Mouse (Mus musculus) embryonic facial prominence, embryonic 11.5 days (tissue): ENCODE measurements at regions not wholly inside any gene's neighbourhood (a gene's known extent, or its start where the extent isn't known, plus 50 kb on each side); places are given as distances from the start of the nearest gene placed in this dataset.

Experiments used
- ATAC-seq: fragments of 200-750 bp; cut with Nextera tagmentation; replicated peaks from 2 replicates; pipeline ENCODE4 v1.8.0; 2017; ENCODE audit warnings: low read depth; ENCODE audit not compliant: insufficient number of reproducible peaks, low FRiP score, low TSS enrichment
- DNase-seq: peaks from one replicate; pipeline ENCODE4 v3.0.0-alpha.2; 2015; ENCODE audit warnings: low spot score
- H3K27ac ChIP-seq: fragments of 300-500 bp; sonication (generic); replicated peaks from 2 replicates; pipeline ENCODE4 v1.5.1; 2014; ENCODE audit warnings: mild to moderate bottlenecking, low read depth, low read length, control low read depth
- H3K27me3 ChIP-seq: fragments of 300-500 bp; sonication (generic); 2 replicates; pipeline ENCODE4 v1.6.1; 2014; ENCODE audit warnings: mild to moderate bottlenecking, low read length, moderate library complexity, mixed read lengths; ENCODE audit not compliant: control insufficient read depth, insufficient read depth
- H3K36me3 ChIP-seq: fragments of 300-500 bp; sonication (generic); replicated peaks from 2 replicates; pipeline ENCODE4 v1.6.1; 2014; ENCODE audit warnings: low read depth, mild to moderate bottlenecking, low read length, moderate library complexity, mixed read lengths; ENCODE audit not compliant: control insufficient read depth, insufficient read depth
- H3K4me1 ChIP-seq: fragments of 300-500 bp; sonication (generic); 2 replicates; pipeline ENCODE4 v1.6.1; 2014; ENCODE audit warnings: low read length, mixed read lengths; ENCODE audit not compliant: control insufficient read depth, insufficient read depth
- H3K4me2 ChIP-seq: fragments of 300-500 bp; sonication (generic); 2 replicates; pipeline ENCODE4 v1.6.1; 2014; ENCODE audit warnings: low read depth, mild to moderate bottlenecking, control low read depth, low read length, moderate library complexity
- H3K4me3 ChIP-seq: fragments of 300-500 bp; sonication (generic); 2 replicates; pipeline ENCODE4 v1.5.1; 2014; ENCODE audit warnings: low read depth, low read length, control low read depth
- H3K9ac ChIP-seq: fragments of 300-500 bp; sonication (generic); replicated peaks from 2 replicates; pipeline ENCODE4 v1.6.1; 2014; ENCODE audit warnings: mild to moderate bottlenecking, control low read depth, low read length
- H3K9me3 ChIP-seq: fragments of 300-500 bp; sonication (generic); replicated peaks from 2 replicates; pipeline ENCODE4 v1.6.1; 2016; ENCODE audit warnings: mild to moderate bottlenecking, low read length, inconsistent platforms, mixed read lengths; ENCODE audit not compliant: control insufficient read depth
- WGBS: fragments of 180-500 bp; shearing (Covaris S2); extraction: QIAGEN DNeasy Blood & Tissue Kit; methylation state at CpG from one replicate; pipeline ENCODE4 v1.1.7; 2014; 5-methylcytosine and 5-hydroxymethylcytosine counted together

GRCm38 (mm10) chr2:92788875-92789274 is 126.0 kb upstream of the Syt13 start:
- H3K9ac ChIP-seq = no peak overlapping the region
- H3K27ac ChIP-seq = no peak overlapping the region
- H3K4me2 ChIP-seq = no peak overlapping the region
- no peak for ATAC-seq
- no peaks in the 10 kb centered on the region for H3K27me3 ChIP-seq
- WGBS = 81% methylated on average over 5 of the region's 5 CpGs
- H3K4me1 ChIP-seq = no peaks in the 10 kb centered on the region
- no peak for DNase-seq
- H3K36me3 ChIP-seq = no peaks in the 10 kb centered on the region
- no peaks in the 10 kb centered on the region for H3K9me3 ChIP-seq
- no peak overlapping the region for H3K4me3 ChIP-seq

GRCm38 (mm10) chr2:92790374-92790773 is 124.5 kb upstream of the Syt13 start:
- 84% methylated on average over 2 of the region's 2 CpGs for WGBS
- Histone ChIP-seq H3K27me3 (no peaks in the 10 kb centered on the region), H3K4me1 (no peaks in the 10 kb centered on the region), H3K36me3 (no peaks in the 10 kb centered on the region), H3K4me3 (no peak overlapping the region), H3K9me3 (no peaks in the 10 kb centered on the region), H3K27ac (no peak overlapping the region), H3K9ac (no peak overlapping the region), H3K4me2 (no peak overlapping the region)
- DNase-seq (no peak), ATAC-seq (no peak)

- Histone ChIP-seq H3K4me1 (no peaks in the 10 kb centered on the region), H3K27ac (no peak overlapping the region), H3K27me3 (no peaks in the 10 kb centered on the region), H3K4me3 (no peak overlapping the region), H3K36me3 (no peaks in the 10 kb centered on the region), H3K9me3 (no peaks in the 10 kb centered on the region), H3K4me2 (no peak overlapping the region), H3K9ac (no peak overlapping the region)
- ATAC-seq (no peak), DNase-seq (no peak)
- 90% methylated on average over 4 of the region's 4 CpGs for WGBS
These were observed 115.1 kb upstream of the Syt13 start for GRCm38 (mm10) chr2:92799770-92800169.

DNA sequence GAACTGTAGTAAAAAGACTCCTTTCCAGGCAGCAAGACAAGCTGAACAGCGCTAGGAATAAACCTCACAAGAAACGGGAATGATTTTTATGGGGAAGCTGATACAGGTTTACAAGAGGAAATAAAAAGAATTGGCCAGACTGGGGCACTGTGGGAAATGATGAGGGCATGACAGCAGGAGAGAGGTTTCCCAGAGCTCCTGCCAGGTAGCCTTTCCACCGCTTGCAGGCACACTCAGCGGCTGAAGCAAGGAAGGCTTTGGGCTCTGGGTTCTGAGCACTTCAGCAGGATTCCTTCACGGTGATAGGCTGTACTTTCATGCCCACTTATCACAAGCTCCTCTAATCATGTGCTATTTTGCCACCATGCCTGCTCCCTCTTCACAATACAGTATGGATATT is 114.2 kb upstream of the Syt13 start:
- 75% methylated on average over 5 of the region's 5 CpGs for WGBS
- Histone ChIP-seq H3K36me3 (no peaks in the 10 kb centered on the region), H3K4me2 (no peak overlapping the region)

DNA sequence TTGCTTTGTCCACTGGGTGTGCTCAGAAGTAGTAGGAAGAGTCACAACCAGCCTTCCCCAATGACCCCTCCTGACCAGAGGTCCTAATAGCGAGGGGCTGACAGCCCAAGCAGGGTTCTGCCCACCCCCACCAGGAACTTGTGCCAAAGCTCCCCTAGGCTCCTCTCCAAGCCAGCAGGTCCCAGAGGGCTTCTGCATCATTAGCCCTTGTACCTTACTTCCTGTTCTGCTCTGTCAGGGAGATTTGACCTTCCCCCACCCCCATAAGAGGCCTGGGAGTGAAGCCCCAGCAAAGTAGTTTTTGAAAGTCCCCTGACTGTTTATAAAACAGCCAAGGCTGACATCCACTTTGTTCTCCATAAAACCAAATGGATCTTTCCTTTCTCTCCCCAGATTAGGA is 110.0 kb upstream of the Syt13 start:
- ATAC-seq (no peak), DNase-seq (no peak)
- no peak overlapping the region for H3K4me3 ChIP-seq
- H3K27me3 ChIP-seq = no peaks in the 10 kb centered on the region
- no peak overlapping the region for H3K4me2 ChIP-seq
- no peak overlapping the region for H3K27ac ChIP-seq
- H3K9me3 ChIP-seq = no peaks in the 10 kb centered on the region
- no peaks in the 10 kb centered on the region for H3K36me3 ChIP-seq
- peaks cover 5% of the 10 kb centered on the region; the same call in 1 of the 2 replicates for H3K4me1 ChIP-seq
- H3K9ac ChIP-seq = no peak overlapping the region
- WGBS = 43% methylated on average over 1 of the region's 1 CpGs

More for the DNA sequence above, 114.2 kb upstream of the Syt13 start:
- Histone ChIP-seq H3K27ac (no peak overlapping the region), H3K4me1 (no peaks in the 10 kb centered on the region), H3K9ac (no peak overlapping the region), H3K27me3 (no peaks in the 10 kb centered on the region), H3K4me3 (no peak overlapping the region), H3K9me3 (no peaks in the 10 kb centered on the region)
- DNase-seq = no peak
- no peak for ATAC-seq

DNA sequence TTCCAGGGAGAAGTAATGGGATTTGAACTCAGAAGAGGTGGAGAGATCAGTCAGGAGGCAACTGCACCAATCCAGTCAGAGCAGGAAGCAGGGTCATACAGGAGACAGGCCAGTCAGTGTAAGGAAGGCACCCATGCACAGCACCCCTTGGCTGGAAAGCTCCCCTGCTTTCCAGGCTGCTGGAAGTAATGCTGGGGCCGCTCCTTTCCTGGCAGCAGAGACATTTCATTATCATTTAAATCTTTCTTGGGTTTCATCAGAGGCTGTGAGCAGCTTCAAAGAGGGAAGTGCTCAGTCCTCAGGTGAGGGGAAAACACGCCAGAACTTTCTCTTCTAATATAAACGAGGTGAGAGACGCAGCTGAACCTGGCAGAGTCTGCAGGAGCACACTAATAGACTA is 109.1 kb upstream of the Syt13 start:
- H3K4me3 ChIP-seq = no peak overlapping the region
- H3K27ac ChIP-seq = no peak overlapping the region
- ATAC-seq = no peak
- no peak overlapping the region for H3K4me2 ChIP-seq
- no peaks in the 10 kb centered on the region for H3K36me3 ChIP-seq
- H3K4me1 ChIP-seq = peaks cover 5% of the 10 kb centered on the region; the same call in 1 of the 2 replicates
- H3K9ac ChIP-seq = no peak overlapping the region
- no peaks in the 10 kb centered on the region for H3K9me3 ChIP-seq
- H3K27me3 ChIP-seq = no peaks in the 10 kb centered on the region
- 27% methylated on average over 4 of the region's 4 CpGs for WGBS
- no peak for DNase-seq

DNA sequence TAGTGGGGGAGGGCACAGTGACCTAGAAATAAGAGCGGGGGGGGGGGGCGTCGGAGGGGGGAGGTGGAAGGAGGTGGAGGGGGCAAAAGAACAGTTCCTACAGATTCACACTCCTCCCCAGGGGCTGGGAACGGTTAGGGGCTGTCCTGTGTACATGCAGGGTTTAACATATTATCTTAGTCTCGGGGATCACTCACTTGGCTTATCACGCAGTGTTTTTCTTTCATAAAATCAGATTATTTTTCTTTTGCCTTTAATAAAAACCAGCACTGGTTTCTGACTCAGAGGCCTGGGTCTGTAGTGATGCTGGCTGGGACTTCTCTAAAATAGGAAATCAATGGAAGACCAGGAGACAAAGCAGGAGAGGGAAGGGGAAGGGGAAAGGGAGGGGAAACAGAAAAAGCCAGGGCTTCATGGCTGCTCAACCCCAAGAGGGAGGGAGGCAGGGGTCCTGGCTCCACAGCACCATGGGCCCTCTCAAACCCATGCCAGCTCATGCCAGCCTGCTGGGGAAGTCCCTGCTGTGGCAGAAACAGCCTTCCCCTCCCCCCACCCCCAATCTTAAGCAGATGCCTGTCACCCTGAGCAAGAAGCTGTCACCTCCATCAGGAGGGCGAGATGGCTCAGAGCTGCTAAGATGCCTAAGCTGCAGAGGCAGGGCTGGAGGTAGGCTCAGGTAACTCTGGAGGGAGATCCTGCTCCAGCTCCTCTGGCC is 108.3 kb upstream of the Syt13 start:
- H3K4me2 ChIP-seq = no peak overlapping the region
- peaks cover 5% of the 10 kb centered on the region; the same call in 1 of the 2 replicates for H3K4me1 ChIP-seq
- peak overlapping the region; percentile 78 for H3K27ac ChIP-seq
- 0 out of 2 replicates have a peak, but pooled peaks have one; percentile 32 for ATAC-seq
- H3K9ac ChIP-seq = no peak overlapping the region
- WGBS = 9% methylated on average over 5 of the region's 7 CpGs
- no peaks in the 10 kb centered on the region for H3K9me3 ChIP-seq
- DNase-seq = peak; percentile 44
- H3K27me3 ChIP-seq = no peaks in the 10 kb centered on the region
- H3K36me3 ChIP-seq = no peaks in the 10 kb centered on the region
- no peak overlapping the region for H3K4me3 ChIP-seq

- H3K27me3 ChIP-seq = no peaks in the 10 kb centered on the region
- H3K27ac ChIP-seq = no peak overlapping the region
- no peaks in the 10 kb centered on the region for H3K36me3 ChIP-seq
- no peak overlapping the region for H3K4me3 ChIP-seq
- 0 out of 2 replicates have a peak overlapping the region, but pooled peaks have one; percentile 22 for H3K9ac ChIP-seq
- DNase-seq = peak; percentile 48
- H3K4me1 ChIP-seq = peaks cover 5% of the 10 kb centered on the region; the same call in 1 of the 2 replicates
- H3K4me2 ChIP-seq = no peak overlapping the region
- ATAC-seq = no peak
- no peaks in the 10 kb centered on the region for H3K9me3 ChIP-seq
- WGBS = 5% methylated on average over 8 of the region's 8 CpGs
These were observed 107.5 kb upstream of the Syt13 start for GRCm38 (mm10) chr2:92807404-92807803.
